Mouse (Mus musculus): ENCODE measurements at regions not wholly inside any gene's neighbourhood (a gene's known extent, or its start where the extent isn't known, plus 50 kb on each side); places are given as distances from the start of the nearest gene placed in this dataset.

DNA sequence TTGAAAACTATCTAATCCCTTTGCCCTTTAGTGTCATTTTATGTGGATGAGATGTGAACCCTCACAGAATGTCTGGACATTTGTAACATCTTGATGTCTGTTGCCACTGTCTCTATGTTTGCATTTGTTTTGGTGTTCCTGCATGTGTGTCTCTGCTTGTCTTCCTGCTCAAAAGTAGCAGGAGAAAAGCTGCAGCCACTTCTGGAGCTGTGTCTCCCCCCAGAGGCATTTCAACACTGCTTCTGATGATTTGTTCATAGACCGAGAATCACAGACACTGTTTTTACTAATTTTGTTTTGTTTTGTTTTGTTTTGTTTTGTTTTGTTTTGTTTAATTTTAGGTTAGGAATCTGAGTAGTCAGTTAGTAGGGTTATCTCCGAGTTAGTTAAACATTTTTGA is 883.8 kb downstream of the Gbe1 start:
- peak; percentile 30 for DNase-seq

- no peak for DNase-seq
Observed at GRCm38 (mm10) chr16:71208806-71209205, 895.1 kb downstream of the Gbe1 start.

DNA sequence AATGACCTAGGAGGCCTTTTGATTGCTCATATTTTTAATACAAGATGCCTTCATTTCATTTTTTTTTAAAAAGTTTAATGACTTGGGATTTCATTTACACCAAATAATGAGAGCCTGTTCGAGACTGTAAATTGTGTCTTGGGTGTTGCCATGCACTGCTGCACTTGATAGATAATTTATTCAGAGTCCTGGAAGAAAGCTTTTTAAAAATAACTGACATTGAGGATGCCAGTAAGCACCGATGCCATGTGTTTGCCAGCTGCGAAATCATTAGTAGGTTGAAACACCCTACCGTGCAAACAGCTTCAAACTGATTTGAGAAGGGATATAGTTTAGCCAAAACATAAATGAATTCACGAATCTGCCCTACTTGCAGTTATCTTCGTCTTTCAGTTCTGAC is 910.7 kb downstream of the Gbe1 start:
- no peak for DNase-seq

DNA sequence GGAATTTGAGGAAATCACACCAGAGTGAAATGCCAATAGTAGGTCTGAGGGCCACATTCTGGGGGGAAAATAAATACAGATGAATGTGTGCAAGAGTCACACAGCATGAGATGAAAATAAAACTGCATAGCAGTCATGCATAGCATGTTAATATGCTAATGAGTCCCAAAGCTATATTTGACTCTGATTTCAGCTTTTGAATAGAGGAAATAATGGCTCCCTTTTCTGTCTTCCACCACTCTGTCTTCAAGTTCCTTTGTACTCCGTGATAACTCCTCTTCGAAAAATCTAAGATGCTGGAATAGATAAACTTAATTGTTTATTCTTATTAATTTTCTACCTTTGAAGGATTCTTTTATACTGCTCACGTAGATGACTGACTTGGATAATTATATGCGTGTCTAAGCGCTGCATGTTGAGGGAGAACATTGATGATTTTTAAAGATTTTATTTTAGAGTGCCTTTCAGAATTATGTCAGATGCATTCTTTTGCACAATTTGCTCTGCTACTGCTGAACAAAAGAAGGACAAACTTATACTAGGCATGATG is 916.4 kb downstream of the Gbe1 start:
- no peak for DNase-seq

GRCm38 (mm10) chr16:71243065-71243464 is 929.3 kb downstream of the Gbe1 start:
- no peak for DNase-seq

DNA sequence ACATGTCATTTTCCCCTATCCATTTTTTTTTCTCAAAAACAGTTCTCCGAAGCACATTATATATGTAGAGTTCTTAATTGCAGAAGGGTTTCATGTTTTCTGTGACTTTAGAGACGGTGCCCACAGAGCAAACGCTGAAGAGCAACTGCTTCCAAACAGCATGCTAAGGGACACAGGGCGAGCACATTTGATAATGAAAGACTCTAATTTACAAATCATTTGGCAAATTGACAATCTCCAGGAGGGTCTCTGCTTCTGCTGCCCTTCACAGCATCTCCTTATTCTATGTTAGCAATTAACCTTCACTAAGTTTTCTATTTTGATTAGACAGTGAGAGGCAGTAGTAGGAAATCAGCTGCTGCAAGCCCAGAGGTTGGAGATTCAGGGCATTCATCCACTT is 929.7 kb downstream of the Gbe1 start:
- no peak for DNase-seq

GRCm38 (mm10) chr16:71247516-71248139 is 933.9 kb downstream of the Gbe1 start:
- DNase-seq: peak; percentile 90

- no peak for DNase-seq
Observed at GRCm38 (mm10) chr16:71255740-71256139, 942.0 kb downstream of the Gbe1 start.

DNA sequence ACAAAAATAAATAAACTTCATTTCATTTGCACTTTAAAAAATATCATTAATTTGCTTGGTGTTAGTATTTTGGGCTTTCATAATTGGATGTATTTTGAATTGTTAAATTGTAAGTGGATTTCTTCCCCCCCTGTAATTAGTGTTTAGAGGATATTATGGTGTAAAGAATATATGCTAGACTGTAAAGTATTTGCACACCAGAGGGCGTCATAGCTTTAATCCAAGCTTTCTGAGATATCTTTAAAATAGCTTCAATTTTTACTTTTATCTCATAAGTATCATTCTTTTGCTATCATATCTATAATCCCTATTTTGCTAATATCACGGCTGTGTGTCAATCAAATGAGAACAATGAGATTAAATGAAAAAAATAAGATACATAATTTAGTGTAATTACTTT is 942.4 kb downstream of the Gbe1 start:
- peak; percentile 17 for DNase-seq

- no peak for DNase-seq
Observed at GRCm38 (mm10) chr16:71267191-71267590, 953.4 kb downstream of the Gbe1 start.

All from right cerebral cortex, postnatal 4 days (tissue).